Mouse (Mus musculus): ENCODE measurements at regions not wholly inside any gene's neighbourhood (a gene's known extent, or its start where the extent isn't known, plus 50 kb on each side); places are given as distances from the start of the nearest gene placed in this dataset.

DNA sequence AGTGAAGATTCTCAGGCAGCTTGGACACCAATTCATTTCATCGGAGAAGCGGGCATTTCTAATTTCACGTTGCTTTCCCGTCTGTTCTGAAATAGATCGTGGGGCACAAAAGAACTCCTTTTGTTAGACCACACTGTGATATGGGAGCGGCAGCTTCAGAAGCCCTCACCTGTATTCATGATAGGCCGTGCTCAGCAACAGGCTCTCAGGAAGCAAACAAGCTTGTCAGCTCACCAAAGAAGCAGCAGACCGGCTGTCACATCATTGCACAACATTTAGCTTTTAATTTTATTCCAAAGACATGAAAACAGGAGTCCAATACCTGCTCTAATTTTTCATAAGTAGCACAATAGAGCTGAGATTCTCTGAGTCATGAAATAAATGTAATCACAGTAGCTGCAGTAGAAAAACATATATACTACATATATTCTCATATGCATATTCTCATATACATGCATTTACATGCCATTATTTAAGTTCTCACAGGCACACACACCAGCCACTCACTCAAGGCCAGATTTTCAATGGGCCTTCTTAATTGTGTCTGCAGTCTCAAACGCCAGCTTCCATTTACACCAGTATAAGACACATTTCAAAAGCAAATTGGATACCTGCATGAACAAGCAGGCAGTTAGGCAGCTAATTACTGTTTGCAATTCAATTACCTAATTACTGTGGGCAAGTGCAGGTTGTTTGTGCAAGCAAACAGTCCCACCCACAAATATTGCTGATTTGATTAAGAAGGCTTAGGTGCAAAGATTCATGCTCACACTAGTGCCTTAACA is 698.9 kb downstream of the Diaph3 start:
- DNase-seq: no peak

DNA sequence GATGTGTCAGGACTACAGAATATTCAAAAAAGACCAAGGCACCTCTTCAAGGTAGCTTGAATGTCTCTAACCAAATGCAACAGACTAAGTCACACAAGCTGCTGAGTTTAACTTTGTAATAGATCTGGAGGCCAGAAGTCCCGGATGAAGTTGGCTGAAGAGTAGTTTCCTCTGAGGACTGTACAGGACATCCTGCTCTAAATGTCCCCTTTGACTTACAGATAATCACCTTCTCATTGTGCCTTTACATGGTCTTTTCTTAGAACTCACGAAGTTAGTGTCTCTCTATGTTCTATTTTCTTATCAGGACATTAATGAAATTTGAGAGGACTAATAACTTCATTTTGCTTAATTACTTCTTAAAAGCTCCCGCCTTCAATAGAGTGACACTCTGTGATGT is 703.7 kb downstream of the Diaph3 start:
- DNase-seq: no peak

DNA sequence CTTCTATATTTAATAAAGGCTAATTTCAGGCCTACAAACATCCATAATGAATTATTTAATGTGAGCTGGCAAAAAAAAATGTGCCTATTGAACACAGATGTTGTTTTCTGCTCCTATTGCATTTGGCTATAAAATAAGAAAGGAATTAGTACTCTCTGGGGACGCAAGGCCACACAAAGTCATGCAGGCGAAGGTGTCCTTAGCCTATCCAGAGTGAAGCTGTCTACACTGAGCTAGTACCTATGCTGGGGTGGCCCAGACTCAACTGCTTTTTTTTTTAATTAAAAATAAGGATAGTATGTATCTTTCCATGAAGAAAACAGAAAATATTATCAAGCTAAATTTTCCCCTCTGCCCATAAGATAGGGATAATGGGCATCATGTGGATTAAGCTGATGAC is 705.7 kb downstream of the Diaph3 start:
- DNase-seq: no peak

DNA sequence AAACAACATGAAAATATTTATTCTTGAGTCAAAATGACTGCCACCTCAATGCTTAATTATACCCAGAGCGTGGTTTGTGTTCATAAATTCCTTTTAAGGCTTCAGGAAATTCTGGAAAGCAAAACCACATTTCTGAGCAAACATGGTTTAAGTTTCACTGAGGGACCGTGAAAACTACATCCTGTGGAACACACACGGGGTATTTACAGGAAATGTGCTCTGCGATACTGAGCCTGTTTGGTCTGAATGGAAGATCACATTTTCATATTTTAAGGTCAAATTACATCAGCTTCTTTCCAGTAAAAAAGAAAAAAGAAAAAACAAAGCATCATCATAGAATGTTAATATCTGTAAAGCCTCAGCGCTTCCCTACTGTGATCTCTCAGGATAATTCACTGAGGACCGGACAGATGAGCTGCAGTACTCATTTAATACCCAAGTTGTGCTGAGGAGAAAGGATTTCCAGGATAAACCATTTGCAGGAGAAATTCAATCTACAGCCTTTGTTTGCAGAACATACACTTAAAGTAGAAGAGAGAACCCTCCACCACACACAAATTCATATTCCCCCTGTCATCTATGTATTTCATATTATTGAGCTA is 709.7 kb downstream of the Diaph3 start:
- no peak for DNase-seq

DNA sequence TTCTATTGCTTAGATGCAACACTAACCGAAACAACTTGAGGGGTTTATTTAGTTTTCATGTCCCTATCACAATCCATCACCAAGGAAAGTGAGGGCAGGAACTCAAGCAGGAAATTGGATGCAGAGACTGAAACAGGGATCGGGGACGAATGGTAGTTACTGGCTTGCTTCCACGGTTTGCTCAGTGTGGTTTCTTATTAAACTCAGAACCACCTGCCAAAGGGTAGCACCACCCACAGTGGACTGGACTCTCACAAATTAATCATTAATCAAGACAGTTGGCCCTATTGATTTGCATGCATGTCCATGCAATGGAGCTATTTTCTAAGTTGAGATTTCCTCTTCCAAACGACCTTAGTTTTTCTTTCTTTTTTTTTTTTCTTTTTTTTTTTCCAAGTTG is 719.2 kb downstream of the Diaph3 start:
- DNase-seq: no peak

DNA sequence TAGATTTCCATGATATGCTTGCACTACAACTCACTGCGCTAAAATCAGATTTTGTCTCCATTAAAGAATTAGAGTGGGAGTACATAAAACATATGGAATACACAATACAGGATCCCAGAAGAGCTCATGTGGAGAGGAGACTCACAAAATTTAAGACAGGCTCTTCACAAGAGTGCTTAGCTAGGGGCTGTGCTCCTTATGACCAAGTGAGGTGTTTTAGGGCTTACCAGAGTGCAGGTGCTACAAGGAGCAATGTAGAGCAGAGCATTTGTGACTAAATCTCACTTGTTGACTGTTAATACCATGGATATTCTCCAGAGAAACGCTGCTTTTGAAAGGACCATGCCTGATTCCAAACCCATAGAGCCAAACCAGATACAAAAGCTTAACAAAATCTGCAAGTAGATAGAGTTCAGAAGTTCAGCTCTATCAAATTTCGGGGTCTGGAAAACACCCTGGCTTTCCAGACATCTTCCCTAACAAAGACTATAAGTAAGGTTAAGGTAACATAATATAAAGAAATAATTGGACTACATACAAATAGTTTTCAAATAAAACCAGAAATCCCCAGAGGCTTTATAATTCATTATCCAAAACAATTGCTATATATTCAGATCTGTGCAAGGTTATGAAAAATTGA is 721.0 kb downstream of the Diaph3 start:
- DNase-seq: no peak

DNA sequence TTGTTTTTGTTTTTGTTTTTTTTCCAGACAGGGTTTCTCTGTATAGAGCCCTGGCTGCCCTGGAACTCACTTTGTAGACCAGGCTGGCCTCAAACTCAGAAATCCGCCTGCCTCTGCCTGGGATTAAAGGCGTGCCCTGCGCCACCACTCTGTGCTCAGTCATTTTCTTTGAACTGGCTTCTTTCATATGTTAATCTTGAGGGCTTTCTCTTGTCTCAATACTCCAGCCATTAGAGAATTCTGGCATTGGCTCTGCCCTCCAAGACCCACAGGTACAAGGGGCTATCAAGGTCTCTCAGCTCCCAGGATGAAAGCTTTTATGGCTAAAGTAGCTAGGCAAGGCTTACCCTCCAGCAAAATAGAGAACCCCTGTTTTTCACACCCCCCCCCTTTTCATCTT is 744.2 kb downstream of the Diaph3 start:
- no peak for DNase-seq

DNA sequence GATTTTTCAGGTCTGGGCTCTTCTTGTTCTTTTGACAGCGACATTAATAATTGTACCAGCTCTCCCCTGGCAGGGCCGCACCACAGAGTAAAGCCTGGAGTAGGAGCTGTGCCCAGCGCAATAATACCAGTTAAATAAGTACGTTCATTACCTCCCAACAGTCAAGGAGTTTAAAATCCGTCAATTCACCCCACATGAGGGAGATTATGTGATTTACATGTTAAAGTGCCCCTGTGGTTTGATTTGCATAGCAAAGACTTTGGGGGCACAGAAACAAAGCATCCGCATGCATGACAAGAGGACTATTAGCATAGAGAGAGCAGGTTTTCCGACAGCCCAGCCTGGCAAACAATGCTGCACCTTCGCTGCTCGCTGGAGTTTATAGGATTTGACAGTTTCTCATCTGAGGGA is 745.1 kb downstream of the Diaph3 start:
- DNase-seq: peak; percentile 9 to 14

DNA sequence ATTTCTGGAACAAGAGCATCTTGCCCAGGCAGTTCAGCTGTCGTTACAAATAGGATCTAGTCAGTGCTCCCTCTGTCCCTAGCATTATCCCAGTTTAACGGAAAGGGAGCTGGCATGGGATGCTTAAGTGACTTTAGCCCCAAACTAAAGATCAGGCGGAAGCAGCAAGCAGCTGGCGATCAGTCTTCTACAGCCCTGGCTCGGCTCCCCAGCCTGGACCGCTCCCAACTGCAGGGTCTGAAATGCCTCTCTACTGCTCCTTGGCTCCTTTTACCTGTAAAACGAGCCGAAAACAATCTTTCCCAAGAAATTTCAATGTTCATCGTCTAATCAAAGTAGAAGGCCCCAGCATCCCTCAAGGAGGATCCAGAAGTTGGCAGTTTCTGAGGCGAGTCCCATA is 745.5 kb downstream of the Diaph3 start:
- DNase-seq: peak; percentile 19 to 43

DNA sequence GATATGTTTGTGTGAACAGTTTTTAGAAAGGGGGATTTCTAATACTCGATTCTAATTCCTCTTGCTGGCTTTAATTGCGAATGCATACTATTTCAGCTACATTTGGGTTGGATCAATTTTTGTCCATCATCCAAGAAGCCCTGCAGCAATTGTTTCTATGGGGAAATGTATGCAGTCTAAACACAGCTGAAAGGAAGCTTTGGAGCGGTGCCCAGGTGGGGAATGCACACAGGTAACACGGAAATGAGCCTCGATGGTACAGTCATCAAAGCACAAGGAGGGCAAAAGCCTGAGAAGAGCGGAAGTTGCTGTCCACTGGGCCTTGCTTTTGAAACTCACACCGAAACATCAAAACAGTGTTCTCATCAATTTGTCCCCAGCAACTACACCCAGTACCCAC is 746.0 kb downstream of the Diaph3 start:
- DNase-seq: peak in 1 of 2 experiments; percentile 10

DNA sequence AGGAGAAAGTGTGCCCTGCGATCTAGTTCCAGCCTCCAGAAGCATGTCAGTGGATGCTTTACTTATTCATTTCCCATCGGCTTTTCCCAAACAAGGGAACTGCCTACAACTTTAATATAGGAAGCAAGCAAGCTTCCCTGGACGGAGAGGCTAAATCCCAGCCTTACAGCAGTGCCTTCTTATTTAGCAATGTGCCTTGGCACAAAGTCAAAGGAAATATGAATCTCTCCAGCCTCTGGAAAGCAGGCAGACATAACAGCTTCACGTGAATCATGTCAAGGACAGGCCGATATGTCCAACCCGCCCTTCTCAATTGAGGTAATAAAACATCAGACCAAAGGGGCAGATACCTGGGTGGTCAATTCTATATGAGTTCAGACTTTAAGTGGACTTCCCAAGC is 755.9 kb downstream of the Diaph3 start:
- DNase-seq: no peak

DNA sequence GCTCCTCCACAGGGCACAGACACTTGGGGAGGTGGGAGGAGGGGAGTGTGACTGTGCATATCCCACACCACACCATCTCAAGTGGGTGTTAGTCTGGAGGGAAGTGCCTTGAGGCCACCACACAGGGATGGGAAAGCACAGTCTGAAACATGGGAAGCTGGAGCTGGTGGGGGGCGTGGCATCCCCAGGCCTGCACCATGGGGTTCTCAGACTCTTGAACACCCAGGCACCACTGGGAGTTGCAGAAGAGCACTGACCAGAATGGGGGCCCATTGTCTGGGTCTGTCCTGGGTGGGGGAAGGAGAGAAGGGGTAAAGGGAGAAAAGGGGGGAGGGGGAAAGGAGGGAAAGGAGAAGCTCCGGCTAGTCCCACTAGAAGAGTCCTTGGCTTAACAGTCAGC is 776.0 kb downstream of the Diaph3 start:
- no peak for DNase-seq

DNA sequence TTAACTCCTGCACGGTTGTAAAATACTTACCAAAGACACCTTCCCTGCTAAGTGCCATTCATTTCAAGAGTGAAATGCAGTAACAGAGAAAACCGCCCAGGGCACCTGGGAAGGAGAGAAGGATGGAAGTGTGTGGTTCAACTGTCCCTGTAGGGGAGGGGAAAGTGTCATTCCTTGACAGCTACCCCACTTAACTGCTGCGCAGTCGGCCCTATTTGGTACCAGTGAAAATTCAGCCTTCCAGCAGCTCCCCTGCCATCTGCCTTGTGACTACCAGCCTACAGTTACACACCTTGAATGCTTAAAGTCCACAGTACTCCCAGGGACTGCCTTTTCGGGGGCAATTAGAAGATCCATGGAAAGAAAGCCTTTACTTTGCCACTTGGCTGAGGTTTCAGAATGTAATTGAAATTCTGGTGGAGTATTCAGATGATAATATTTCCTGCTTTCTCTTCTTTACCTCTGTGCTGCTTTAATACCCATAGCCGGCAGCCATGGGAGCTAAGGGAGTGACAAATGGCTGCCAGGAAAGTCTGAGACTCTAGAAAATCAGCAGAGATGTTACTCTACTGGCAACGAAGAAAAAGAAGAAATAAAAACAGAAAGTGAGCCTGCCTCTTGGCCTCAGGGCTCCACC is 780.5 kb downstream of the Diaph3 start:
- DNase-seq: no peak

DNA sequence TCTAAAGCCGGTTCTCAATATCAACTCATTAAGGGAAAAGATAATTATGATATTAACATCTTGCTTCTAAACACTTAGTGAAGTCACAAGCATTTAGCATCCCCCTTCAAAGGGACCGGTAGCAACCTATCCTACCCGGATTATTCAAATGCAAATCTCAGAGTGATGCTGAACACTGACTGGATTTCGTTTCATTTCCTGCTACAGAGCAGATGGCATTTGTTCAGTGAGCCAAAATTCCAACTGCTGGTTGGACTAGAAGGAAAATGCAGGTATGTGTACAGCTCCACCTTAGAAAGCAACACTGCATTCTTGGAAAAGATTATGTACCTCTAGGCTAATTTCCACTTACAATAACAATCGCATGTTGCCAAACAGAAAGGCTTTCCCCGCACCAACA is 782.5 kb downstream of the Diaph3 start:
- DNase-seq: peak; percentile 36 to 43

DNA sequence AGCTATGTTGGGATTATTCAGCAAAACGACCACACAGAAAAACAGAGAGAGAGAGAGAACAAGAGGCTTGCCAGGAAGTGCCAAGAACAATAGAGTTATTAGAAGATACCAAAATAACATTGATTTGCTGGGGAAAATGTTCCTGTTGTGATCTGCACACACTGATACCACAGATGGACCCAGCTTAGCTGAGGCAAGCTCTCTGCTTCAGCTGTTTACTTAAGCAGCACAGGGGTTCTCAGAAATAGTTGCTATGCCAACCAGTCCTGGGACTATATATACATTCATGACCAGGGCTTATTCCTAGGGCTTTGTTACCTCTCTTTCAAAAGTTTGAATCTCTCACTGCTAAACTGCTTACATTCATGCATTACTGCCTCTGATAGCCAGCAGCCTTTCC is 790.5 kb downstream of the Diaph3 start:
- DNase-seq: no peak

DNA sequence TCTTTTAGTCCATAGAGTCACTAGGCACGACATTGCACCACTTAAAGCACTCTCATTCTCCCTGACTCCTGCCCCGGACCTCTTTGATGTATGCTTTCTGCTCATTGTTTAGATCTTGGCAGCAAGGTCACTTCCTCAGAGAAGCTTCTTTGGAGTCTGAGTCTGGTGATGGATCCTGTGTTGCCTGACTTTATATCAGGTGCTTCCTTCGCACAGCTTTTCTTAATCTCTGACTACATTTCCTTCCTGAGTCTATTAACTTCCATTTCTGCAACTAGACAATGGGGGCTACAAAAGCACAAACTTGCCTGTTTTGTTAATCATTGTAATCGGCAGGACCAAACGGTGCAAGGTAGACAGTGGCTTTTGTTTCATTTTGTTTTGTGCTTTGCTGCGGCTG is 802.0 kb downstream of the Diaph3 start:
- no peak for DNase-seq

DNA sequence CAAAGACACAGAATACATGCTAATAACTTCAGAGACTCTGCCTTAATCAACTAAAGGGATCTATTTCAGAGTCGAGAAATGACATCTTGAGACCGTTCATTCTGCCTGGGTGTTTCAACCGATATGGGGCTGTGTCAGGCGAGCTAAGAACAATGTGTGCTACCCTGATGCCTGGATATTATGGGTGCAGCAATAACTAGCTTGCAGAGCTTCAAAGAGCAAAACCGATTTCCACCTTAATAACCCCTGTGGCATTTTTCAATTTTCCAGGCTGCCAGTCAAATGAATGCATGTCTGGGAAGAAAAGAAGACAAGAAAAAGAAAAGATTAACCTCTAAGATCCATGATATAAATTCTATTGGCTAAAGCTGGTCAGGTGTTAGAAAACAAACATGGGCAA is 804.0 kb downstream of the Diaph3 start:
- no peak for DNase-seq

DNA sequence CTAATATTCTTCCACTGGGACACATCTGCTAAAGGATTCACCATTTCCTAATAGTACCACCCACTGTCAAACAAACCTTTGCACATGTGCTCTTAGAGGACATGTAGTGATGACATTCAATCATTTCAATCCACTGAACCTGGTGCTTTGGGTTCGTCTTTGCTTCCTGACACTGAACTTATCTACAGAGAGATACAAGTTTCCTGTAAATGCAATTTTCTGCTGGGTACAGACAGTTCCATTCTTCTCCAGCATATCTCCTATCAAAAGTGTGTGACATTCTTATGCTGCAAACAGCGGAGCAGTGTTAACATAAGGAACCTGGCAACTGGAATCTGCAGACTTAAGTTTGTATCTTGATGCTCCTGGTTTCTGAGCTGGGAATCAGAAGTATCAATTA is 805.8 kb downstream of the Diaph3 start:
- no peak for DNase-seq

DNA sequence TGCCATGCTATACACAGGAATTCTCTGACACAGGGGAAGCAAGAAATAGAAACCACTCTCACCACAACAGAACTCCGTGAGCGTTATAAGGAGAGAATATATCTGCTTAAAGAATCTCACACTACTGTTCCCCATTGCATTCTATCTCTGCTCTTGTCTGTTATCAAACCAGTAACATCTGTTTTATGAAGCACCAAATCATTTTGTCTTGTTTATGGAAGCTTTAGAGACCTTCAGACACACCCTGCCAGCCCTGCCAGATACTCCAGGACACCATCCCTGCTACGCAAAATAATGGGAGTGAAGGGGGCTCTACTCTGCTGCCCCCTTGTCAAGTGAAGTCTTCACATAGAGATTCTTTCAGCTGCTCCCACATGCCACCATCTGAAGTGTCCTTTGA is 811.9 kb downstream of the Diaph3 start:
- no peak for DNase-seq

DNA sequence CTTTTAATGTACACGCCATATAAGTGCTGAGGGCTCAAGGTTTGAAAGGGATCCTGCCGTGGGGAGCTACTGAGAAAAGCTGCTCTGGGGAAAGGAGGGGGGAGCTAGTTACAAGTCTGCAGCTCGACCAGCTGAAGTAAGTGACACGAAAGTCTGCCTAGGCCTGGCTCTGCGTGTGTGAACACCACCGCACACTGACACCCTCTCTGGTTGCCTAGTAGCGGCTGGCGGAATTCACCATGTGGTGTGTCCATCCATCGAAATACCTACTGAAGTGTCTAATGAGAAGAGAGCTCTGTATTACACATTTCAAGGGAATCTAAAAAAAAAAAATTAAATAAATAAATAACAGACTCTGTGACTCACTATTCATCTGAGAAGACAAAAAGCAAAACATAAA is 813.4 kb downstream of the Diaph3 start:
- DNase-seq: no peak

DNA sequence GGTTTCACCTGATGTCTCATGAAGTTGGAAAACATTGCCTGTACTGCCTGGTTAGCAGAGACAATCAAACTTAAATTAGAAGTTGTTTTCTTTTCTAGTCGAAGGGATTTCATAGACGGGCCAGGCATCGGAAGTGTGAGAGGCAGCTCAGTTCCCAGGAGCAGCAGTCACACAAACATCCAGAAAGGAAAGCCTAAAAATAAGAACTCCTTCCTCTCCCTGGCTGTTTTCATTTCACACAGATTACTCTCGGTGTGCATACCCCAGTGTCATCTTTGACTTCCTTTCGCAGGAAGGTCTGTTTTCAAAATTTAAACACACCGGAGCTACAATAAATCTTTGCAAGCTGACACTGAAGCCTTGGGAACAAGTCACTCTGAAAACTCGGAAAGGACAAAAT is 818.7 kb downstream of the Diaph3 start:
- DNase-seq: no peak

DNA sequence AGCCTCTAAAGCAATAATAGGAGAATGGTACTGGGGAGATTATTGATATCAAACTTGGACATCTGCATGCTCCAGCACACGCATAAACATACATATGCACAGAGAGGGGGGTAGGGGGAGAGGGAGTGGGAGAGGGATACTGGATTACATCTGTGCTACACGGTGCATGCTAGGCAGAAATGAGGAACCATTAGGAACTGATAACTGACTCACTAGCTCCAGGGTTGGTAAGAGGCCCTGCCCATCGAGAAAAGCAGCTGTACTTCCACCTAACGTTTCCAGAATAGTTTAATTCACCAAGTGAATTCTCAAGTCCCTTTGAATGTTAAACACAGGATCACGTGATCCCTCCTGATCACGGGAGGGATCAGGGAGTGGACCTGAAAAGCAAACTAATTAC is 825.1 kb downstream of the Diaph3 start:
- no peak for DNase-seq

DNA sequence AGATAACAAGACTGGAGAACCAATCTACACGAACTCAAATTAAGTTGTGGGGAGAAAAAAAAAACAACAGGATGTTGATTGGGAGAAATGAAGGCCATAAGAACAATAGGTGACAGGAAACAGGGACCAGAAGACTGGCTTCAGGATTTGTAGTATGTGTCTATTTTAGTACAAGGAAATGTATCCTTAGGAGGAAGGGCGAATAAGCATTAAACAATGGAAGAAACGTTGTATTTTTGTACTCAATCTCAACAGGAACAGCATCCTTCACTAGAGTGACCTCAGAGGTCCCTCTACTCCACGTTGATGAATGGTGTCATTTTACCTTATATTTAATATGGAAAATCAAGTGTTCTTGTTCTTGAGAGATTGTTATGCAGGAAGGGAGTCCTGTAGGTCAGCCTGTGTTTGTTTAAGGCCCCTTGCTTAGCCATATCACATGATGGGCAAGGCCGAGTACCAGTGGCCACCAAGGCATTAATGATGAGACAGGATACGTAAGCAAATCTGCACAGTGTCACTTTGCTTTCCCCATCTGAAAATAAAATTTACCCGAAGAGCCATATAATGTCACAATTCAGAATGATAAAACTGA is 832.0 kb downstream of the Diaph3 start:
- DNase-seq: no peak
